Mouse (Mus musculus) heart, embryonic 13.5 days (tissue): ENCODE measurements around the gene Slit3. TPM values are rescaled to one million over a fixed set of nuclear protein-coding genes. Genes with fewer than 3 reads are reported as not detected.

ENCODE experiments used
- ATAC-seq: fragments of 200-750 bp; cut with Nextera tagmentation; 2 replicates; pipeline ENCODE4 v1.8.0; 2017; ENCODE audit warnings: moderate TSS enrichment; ENCODE audit not compliant: insufficient number of reproducible peaks, low FRiP score, low TSS enrichment; ENCODE audit errors: extremely low read depth
- H3K27ac ChIP-seq: fragments of 300-500 bp; sonication (generic); replicated peaks from 2 replicates; pipeline ENCODE4 v1.5.1; 2015; ENCODE audit warnings: moderate library complexity, mild to moderate bottlenecking, inconsistent platforms
- H3K27me3 ChIP-seq: fragments of 300-500 bp; sonication (generic); replicated peaks from 2 replicates; pipeline ENCODE4 v1.6.1; 2015; ENCODE audit warnings: mild to moderate bottlenecking, inconsistent platforms
- H3K36me3 ChIP-seq: fragments of 300-500 bp; sonication (generic); 2 replicates; pipeline ENCODE4 v1.6.1; 2015; ENCODE audit warnings: mild to moderate bottlenecking, inconsistent platforms
- H3K4me1 ChIP-seq: fragments of 300-500 bp; sonication (generic); 2 replicates; pipeline ENCODE4 v1.6.1; 2015; ENCODE audit warnings: inconsistent platforms
- H3K4me2 ChIP-seq: fragments of 300-500 bp; sonication (generic); 2 replicates; pipeline ENCODE4 v1.6.1; 2015; ENCODE audit warnings: inconsistent platforms, mild to moderate bottlenecking, moderate library complexity
- H3K4me3 ChIP-seq: fragments of 300-500 bp; sonication (generic); 2 replicates; pipeline ENCODE4 v1.5.1; 2015; ENCODE audit warnings: moderate library complexity, mild to moderate bottlenecking, inconsistent platforms
- H3K9ac ChIP-seq: fragments of 300-500 bp; sonication (generic); 2 replicates; pipeline ENCODE4 v1.6.1; 2015; ENCODE audit warnings: inconsistent platforms, mild to moderate bottlenecking, moderate library complexity
- H3K9me3 ChIP-seq: fragments of 300-500 bp; sonication (generic); 2 replicates; pipeline ENCODE4 v1.6.1; 2016; ENCODE audit warnings: inconsistent platforms
- WGBS: fragments of 180-500 bp; shearing (Covaris S2); methylation state at CpG from one replicate; pipeline ENCODE4 v1.1.7; 2015; ENCODE audit warnings: mixed read lengths; 5-methylcytosine and 5-hydroxymethylcytosine counted together
- polyA plus RNA-seq: library from polyadenylated mRNA; unstranded; fragments of >200 nt; fragmentation: Nextera tagmentation; extraction: Ambion mirVana; gene quantifications from 2 replicates; pipeline ENCODE4 v1.2.1, GENCODE M21; 2015

Gene Slit3
- polyA plus RNA-seq, 1 experiment from 2014 or later: 12.5 TPM

DNA sequence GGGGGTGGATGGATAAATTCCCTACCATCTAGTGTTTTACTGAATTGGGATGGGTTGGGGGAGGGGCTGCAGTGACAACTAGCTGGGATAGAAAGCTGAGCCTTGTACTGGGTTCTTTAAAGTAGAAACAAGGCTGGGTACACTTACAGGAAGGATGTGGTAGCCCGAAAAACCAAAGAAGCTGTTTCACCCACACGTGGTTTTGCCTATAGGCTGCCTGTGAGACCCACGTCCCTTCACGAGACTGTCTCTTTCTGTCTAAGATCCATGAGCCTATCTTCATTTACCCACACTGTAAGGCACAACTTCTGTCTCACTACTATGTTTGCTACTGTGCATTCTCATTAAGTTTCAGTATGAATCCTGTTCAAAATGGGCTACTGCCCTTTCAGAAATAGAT lies 384.3 kb downstream of the Slit3 start:
- no peak overlapping the region for H3K9ac ChIP-seq
- no peak overlapping the region for H3K4me3 ChIP-seq
- no peak overlapping the region for H3K4me2 ChIP-seq
- no peaks in the 10 kb centered on the region for H3K36me3 ChIP-seq
- ATAC-seq: no peak
- no peaks in the 10 kb centered on the region for H3K9me3 ChIP-seq
- WGBS: 60% methylated on average over 4 of the region's 4 CpGs
- H3K27me3 ChIP-seq: no peaks in the 10 kb centered on the region
- peaks cover 35% of the 10 kb centered on the region for H3K4me1 ChIP-seq
- no peak overlapping the region for H3K27ac ChIP-seq

DNA sequence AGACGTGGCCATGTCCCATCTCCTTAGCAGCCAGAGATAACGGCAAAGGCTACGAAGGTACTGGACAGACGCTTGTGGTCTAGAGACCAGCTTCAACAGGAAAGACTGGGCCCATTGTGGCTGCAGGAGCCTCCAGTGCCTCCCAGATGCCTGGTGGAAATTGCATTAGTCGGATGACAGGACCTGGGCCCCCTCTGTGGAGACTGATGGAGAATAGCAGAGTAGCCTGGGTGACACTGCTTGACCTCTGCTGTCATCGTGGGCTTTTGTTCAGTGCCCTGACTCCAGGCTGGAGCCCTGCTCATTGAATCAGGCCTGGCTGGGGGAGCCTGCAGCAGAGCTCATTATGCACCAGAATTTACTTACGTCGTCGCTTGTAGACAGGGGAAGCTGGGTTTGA lies 384.8 kb downstream of the Slit3 start:
- Histone ChIP-seq H3K27ac (no peak overlapping the region), H3K9ac (no peak overlapping the region), H3K36me3 (no peaks in the 10 kb centered on the region), H3K4me1 (peaks cover 35% of the 10 kb centered on the region), H3K4me3 (no peak overlapping the region), H3K27me3 (no peaks in the 10 kb centered on the region), H3K9me3 (no peaks in the 10 kb centered on the region), H3K4me2 (no peak overlapping the region)
- ATAC-seq: no peak
- 28% methylated on average over 9 of the region's 9 CpGs for WGBS

DNA sequence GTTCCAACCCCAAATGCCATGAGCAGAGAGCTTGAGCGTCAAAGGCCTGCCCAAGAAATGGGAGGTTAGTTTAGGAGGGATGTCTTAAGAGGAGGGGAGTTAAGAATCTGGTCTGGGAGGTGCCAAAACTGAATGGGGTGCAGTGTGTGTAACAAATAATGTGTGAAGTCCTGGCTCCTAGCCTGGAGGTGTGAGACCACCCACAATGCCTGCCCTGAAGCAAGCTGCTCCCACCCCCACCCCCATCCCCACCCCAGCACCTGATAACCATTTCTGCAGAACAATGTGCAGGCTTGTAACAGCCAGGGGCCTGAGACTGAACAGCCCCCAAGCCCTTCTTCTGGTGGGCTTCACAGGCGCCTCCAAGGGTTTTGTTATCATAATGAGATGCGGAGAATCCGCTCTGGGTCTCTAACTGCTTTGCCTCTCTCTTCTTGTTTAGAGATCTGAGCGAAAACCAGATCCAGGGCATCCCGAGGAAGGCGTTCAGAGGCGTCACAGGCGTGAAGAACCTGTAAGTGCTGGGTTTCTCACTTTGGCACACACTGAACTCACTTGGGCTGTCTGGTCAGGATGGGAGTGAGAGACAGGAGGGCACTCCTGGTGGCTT lies 386.9 kb downstream of the Slit3 start:
- no peak overlapping the region for H3K27ac ChIP-seq
- ATAC-seq: no peak
- H3K4me2 ChIP-seq: no peak overlapping the region
- no peak overlapping the region for H3K9ac ChIP-seq
- H3K36me3 ChIP-seq: no peaks in the 10 kb centered on the region
- H3K9me3 ChIP-seq: no peaks in the 10 kb centered on the region
- no peak overlapping the region for H3K4me3 ChIP-seq
- H3K4me1 ChIP-seq: peaks cover 26% of the 10 kb centered on the region
- WGBS: 29% methylated on average over 9 of the region's 9 CpGs
- H3K27me3 ChIP-seq: no peaks in the 10 kb centered on the region

DNA sequence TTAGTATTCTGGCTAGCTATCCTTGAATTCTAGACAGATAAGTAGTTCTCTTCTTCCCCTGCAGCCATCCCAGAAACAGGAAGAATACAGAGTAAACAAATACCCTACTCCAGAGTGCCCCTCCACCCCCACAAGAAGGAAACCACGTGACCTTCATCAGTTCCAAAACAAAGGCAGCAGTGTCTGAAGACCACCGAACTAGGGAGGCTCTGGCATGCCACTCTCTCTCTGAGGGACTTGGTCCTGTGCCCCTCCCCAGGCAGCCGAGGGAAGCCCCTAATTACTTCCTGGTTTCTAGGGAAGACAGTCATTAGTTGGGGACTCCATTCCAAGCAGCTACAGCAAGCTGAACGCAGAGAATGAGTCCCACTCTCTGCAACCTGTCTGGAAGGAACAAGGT lies 391.7 kb downstream of the Slit3 start:
- no peak overlapping the region for H3K4me2 ChIP-seq
- no peak overlapping the region for H3K27ac ChIP-seq
- WGBS: 21% methylated on average over 4 of the region's 4 CpGs
- no peak for ATAC-seq
- H3K9ac ChIP-seq: no peak overlapping the region
- H3K27me3 ChIP-seq: no peaks in the 10 kb centered on the region
- H3K4me3 ChIP-seq: no peak overlapping the region
- peaks cover 15% of the 10 kb centered on the region for H3K4me1 ChIP-seq
- no peaks in the 10 kb centered on the region for H3K36me3 ChIP-seq
- no peaks in the 10 kb centered on the region for H3K9me3 ChIP-seq

DNA sequence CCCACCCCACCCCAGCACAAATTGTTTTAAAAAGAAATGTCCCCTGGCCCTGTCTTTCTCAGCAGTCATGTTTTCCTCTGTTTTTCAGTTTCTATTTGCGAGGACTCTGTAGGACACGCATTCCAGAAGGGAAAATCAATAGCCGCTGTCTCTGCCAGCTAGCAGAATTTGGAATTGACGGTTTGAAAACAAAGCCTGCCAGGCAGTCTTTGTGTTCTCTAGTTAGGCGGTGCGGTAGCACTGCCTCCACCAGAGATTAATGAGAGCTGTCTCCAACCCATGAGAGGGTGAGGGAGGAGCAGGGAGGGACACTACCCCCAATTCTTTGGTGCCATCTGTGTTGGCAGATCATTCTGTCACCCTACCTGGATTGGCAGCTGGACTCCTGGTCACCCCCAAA lies 392.3 kb downstream of the Slit3 start:
- H3K27me3 ChIP-seq: no peaks in the 10 kb centered on the region
- H3K4me1 ChIP-seq: peaks cover 9% of the 10 kb centered on the region
- H3K9me3 ChIP-seq: no peaks in the 10 kb centered on the region
- ATAC-seq: no peak
- no peaks in the 10 kb centered on the region for H3K36me3 ChIP-seq
- H3K27ac ChIP-seq: no peak overlapping the region
- 51% methylated on average over 6 of the region's 6 CpGs for WGBS
- H3K4me2 ChIP-seq: no peak overlapping the region
- no peak overlapping the region for H3K9ac ChIP-seq
- no peak overlapping the region for H3K4me3 ChIP-seq

DNA sequence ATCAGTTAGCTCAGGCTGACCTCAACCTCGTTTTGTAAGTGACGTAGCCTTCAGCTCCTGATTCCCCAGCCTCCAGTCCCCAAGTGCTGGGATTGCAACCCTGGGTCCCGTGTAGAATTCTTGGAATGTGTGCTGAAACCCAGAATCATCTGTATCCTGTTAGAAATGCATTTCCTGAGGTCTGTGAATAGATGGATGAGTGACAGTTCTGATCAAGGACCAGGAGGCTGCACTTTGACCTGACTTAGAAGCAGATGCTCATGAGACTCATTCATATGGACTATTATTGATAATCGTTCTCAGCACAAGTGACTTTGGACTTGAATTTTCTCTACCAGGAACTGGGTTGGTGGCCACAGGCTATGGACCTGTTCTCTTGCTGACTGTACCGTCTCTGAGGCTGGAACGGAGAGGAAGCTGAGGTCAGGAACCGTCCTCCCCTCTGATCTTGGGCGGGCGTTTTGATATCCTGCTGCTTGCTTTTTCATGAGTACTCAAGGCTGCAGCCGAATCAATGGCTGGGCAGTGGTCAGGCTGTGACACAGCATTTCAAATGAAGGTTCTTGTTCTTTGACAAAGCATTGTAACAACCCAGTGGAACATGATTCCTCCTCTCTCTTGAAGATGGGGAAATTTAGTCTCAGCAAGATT lies 401.9 kb downstream of the Slit3 start:
- Histone ChIP-seq H3K9ac (no peak overlapping the region), H3K36me3 (no peaks in the 10 kb centered on the region), H3K9me3 (no peaks in the 10 kb centered on the region), H3K27ac (no peak overlapping the region), H3K4me1 (no peaks in the 10 kb centered on the region), H3K27me3 (no peaks in the 10 kb centered on the region), H3K4me3 (no peak overlapping the region), H3K4me2 (no peak overlapping the region)
- ATAC-seq: no peak
- WGBS: 50% methylated on average over 10 of the region's 10 CpGs

DNA sequence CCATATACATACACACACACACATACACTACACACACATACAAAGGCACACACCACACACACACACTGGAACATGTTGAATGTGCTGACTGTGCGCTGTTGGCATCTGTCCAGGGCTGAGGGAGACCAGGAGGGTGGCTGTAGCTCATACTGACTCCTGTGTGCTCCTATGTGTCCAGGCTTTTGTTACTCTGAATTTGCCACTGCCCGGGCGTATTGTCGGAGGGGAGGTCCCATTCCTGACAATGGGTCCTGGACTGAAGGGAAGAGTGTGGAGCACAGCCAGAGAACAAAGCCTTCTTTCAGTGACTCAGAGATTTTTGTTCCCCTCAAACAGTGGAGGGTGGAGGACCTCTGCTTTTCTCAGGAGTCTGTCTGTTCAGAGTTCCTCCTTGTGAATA lies 402.7 kb downstream of the Slit3 start:
- 81% methylated on average over 4 of the region's 4 CpGs for WGBS
- Histone ChIP-seq H3K36me3 (no peaks in the 10 kb centered on the region), H3K4me3 (no peak overlapping the region), H3K4me2 (no peak overlapping the region), H3K9ac (no peak overlapping the region), H3K27me3 (no peaks in the 10 kb centered on the region), H3K27ac (no peak overlapping the region), H3K4me1 (no peaks in the 10 kb centered on the region), H3K9me3 (no peaks in the 10 kb centered on the region)
- no peak for ATAC-seq

DNA sequence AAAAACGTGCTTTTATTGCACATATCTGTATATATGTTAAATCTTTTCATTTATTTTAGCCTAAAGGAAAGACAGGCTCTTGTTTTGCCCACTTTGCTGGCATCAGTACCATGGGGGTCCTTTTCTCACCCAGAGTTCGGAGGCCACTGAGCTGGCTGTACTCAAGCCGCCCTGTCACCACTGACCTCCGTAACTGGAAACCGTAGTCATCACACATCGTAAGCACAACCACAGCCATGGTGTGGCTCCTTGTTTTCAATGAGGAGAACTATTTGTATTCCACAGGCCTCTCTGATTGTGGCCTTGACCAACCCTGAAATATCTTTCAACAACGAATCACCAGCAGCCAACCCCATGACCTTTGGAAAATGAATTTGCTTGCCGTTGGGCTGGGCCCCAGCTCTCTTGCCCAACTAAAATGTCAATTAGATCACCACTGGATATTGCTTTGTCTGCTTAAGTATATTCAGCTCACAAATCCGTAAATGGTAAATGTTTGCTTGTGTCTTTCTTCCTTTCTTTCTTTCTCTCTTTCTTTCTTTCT lies 405.3 kb downstream of the Slit3 start:
- no peak for ATAC-seq
- WGBS: 62% methylated on average over 9 of the region's 9 CpGs
- Histone ChIP-seq H3K9me3 (no peaks in the 10 kb centered on the region), H3K36me3 (no peaks in the 10 kb centered on the region), H3K4me1 (no peaks in the 10 kb centered on the region), H3K27ac (no peak overlapping the region), H3K9ac (no peak overlapping the region), H3K27me3 (no peaks in the 10 kb centered on the region), H3K4me3 (no peak overlapping the region), H3K4me2 (no peak overlapping the region)

DNA sequence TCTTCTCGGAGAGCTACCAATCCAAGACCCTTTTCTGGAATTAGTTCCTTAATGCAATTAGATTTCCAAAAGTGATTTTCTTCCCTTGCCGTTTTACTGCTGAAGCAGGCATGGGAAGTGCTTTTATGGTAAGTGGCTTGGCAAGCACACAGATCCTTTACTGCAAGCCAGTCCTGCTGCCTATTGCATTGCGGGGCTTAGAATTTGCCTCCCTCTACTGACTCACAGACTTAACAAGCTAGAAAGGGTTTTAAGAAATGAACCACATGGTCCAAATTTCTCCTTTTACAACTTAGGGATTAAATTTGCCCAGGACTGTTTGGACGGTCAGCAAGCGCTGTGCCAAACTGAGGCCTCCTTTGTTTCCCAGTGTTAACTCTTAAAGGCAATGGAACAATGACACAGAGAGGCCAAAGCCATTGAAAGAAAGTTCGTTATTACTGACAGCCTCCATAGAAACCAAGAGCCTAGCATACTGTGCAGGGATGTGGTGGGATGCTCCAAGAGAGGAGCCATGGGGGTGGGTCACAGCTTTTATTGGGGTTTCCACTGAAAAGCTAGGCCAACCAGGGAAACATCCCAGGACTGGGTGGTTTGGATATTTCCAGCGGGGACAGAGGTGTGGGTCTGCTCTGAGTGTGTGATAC lies 406.9 kb downstream of the Slit3 start:
- Histone ChIP-seq H3K4me3 (no peak overlapping the region), H3K4me2 (no peak overlapping the region), H3K9ac (no peak overlapping the region), H3K9me3 (no peaks in the 10 kb centered on the region), H3K27ac (no peak overlapping the region), H3K4me1 (no peaks in the 10 kb centered on the region), H3K27me3 (no peaks in the 10 kb centered on the region), H3K36me3 (no peaks in the 10 kb centered on the region)
- WGBS: 79% methylated on average over 7 of the region's 7 CpGs
- ATAC-seq: no peak

DNA sequence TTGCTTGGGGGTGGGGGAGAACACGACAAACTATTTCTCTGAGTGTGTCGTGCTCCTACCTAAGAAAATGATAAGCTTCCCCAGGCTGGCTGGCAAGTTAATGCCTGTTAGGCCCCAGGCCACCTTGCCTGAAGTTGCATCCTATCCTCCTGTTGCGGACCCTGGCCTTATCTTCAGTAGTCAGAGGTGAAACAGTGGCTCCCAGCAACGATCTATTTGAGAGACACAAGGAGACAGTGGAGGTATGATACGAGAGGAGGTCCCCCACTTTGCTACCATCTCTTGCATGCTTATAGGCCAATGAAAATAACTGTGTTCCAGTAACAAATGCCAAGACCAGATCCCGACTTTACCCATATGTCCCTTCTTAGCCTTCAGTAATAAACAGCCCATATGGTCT lies 414.0 kb downstream of the Slit3 start:
- no peak overlapping the region for H3K4me3 ChIP-seq
- H3K4me1 ChIP-seq: peaks cover 9% of the 10 kb centered on the region; the same call in 1 of the 2 replicates
- H3K36me3 ChIP-seq: no peaks in the 10 kb centered on the region
- ATAC-seq: no peak
- no peaks in the 10 kb centered on the region for H3K9me3 ChIP-seq
- H3K27ac ChIP-seq: no peak overlapping the region
- H3K4me2 ChIP-seq: no peak overlapping the region
- H3K9ac ChIP-seq: no peak overlapping the region
- no peaks in the 10 kb centered on the region for H3K27me3 ChIP-seq
- 52% methylated on average over 6 of the region's 6 CpGs for WGBS

DNA sequence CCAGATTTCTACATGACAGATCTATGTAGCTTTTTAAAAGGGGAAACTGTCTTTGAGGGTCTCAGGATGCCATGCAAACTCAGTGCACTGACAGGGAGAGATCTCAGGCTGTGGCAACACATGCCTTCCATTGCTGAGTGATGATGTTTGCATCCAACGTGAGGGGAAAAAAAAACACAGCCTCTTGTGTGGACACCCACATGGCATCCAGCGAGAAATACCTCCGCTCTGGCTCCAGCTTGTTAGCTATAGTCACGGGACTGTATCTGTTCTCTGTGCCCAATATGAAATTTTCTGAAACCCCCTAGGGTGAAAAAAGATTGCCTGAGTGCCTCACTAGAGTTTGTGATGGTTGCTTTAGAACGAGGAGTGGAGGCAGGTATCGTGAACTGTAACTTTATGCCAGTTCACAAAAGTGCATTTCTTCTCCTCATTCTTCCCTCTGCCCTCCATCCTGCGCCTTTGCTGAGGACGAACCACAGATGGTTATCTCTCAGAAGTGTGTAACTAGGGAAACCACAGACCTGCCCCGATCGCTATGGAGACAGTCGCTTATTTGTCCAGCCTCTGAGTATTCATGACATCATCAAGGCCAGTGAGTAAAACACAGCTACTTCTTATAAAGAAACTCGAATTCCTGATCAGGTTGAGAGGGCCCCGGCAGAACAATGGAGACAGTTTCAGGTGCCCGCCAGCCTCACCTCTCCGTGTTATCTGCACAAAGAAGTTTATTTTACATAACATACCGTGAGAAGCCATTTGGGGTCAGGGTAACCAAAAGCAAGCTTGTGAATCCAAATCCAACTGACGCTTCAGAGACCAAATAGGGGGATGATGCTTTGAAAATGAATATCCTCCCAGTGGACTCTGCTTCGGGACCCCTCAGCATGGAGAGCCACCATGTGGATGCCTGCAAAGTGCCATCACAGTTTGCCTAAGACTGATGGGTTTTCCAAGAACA lies 416.4 kb downstream of the Slit3 start:
- Histone ChIP-seq H3K9me3 (no peaks in the 10 kb centered on the region), H3K4me3 (no peak overlapping the region), H3K9ac (0 out of 2 replicates have a peak overlapping the region, but pooled peaks have one; percentile 28), H3K4me2 (no peak overlapping the region), H3K27me3 (no peaks in the 10 kb centered on the region; the same call in 1 of the 2 replicates), H3K36me3 (no peaks in the 10 kb centered on the region), H3K4me1 (peaks cover 9% of the 10 kb centered on the region; the same call in 1 of the 2 replicates), H3K27ac (no peak overlapping the region)
- WGBS: 52% methylated on average over 18 of the region's 18 CpGs
- ATAC-seq: no peak
